Mouse (Mus musculus) erythroblast, embryonic 14.5 days (primary cell): Measurements from ENCODE around the gene Rasgef1b.

Experiments
- GATA1 ChIP-seq: IDR thresholded peaks from 2 replicates; pipeline ENCODE4 v1.6.1; 2012; ENCODE audit warnings: low read length, inconsistent platforms, mixed read lengths
- TAL1 ChIP-seq: IDR thresholded peaks from 3 replicates; pipeline ENCODE4 v1.6.1; 2012; ENCODE audit warnings: low read length, inconsistent platforms, mixed read lengths

- TF ChIP-seq GATA1 (no peak), TAL1 (no peak)
These were observed 338.6 kb downstream of the Rasgef1b start for GRCm38 (mm10) chr5:99390314-99390713.
